In the genomic region with DNA sequence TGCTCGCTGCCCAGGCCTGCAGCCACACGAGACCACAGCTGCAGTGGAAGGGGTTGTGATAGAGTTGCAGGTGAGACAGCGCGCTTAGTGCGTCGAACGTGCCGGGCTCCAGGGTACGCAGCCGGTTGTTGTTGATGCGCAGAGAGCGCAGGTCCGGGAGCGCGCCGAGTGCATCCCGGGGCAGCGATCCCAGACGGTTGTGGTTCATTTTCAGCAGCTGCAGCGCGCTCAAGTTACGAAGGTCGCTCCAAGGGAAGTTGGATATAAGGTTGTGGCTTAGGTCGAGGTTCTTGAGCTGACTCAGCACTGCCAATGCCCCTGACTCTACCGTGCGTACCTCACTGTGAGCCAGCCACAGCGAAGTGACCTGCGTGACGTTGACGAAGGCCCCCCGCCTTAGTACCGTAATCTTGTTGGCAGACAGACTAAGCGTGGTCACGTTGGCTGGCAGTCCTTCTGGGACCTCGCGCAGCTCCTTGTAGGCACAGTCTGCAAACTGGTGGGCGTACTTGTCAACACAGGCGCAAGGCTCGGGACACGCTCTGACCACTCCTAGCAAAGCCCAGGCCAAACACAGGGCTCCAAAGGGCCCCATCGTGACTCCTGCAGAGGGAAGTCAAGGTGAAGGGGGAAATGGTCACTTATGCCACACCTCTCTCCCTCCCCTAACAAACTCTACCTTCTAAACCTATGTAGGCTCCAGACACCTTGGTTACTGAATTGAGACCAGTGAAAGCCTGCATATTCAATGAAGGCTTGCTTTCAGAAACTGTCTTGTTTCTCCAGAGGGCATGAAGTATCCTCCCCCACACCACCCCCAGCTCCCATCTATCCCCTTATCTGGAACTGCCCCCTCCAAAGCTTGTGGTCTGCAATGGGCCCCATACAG, we compare ENCODE assay signal across 9 mouse cellular contexts. TPM values are rescaled to one million over a fixed set of nuclear protein-coding genes. Genes with fewer than 3 reads are reported as not detected.
DNase-seq lines count a peak whose midpoint lies in the region; ATAC-seq lines count a peak whose summit lies in the region.
"Had no signal": no experiment of that assay in that cellular context is flagged by ENCODE, and none has a peak within 500 bp of the region (broad histone marks: within the 10 kb centered on the region; RNA-seq: fewer than 3 reads in every experiment).

No protein-coding gene starts in this region.

- H3K4me2 ChIP-seq in stomach, embryonic 16.5 days (ENCODE audit: low read depth, low read length), result peak overlapping the region; percentile 1; the same call in 1 of the 2 replicates

- peaks cover 98% of the 10 kb centered on the region for H3K27me3 ChIP-seq in limb, embryonic 10.5 days (ENCODE audit: low read depth, poor library complexity, severe bottlenecking)
- peaks cover 88% of the 10 kb centered on the region for H3K27me3 ChIP-seq in stomach, embryonic 16.5 days (ENCODE audit: control insufficient read depth, insufficient read depth, low read length)

- DNase-seq in gastrocnemius, postnatal 14 days, result peak; percentile 64
- no peak for DNase-seq in gastrocnemius, adult 8-10 months (ENCODE audit: low spot score in 2 of 2)
- peak; percentile 52 to 60 for DNase-seq in right cerebral cortex, adult 2 months (ENCODE audit: low spot score in 2 of 2)
- no peak for DNase-seq in right cerebral cortex, postnatal 25 days
- peak; percentile 59 for DNase-seq in limb, embryonic 10.5 days (ENCODE audit: low spot score)
- DNase-seq in lung, postnatal 10 days, result no peak

- 1% methylated on average over 41 of the region's 41 CpGs for WGBS in limb, embryonic 10.5 days
- WGBS in stomach, embryonic 16.5 days, result 2% methylated on average over 41 of the region's 41 CpGs

- H3K27ac ChIP-seq in limb, embryonic 10.5 days, result no peak overlapping the region
- no peak overlapping the region for H3K27ac ChIP-seq in stomach, embryonic 16.5 days (ENCODE audit: low read length)

- H3K9me3 ChIP-seq in limb, embryonic 10.5 days (replicated peaks), result no peaks in the 10 kb centered on the region
- H3K9me3 ChIP-seq in stomach, embryonic 16.5 days (replicated peaks; ENCODE audit: control insufficient read depth, low read length), result no peaks in the 10 kb centered on the region

- H3K9ac ChIP-seq in stomach, embryonic 16.5 days (ENCODE audit: low read length), result no peak overlapping the region

- no peak for ATAC-seq in stomach, embryonic 16.5 days (ENCODE audit: insufficient read depth, low FRiP score)
- ATAC-seq in cerebellum, adult (ENCODE audit: insufficient number of reproducible peaks, low FRiP score, low TSS enrichment), result no peak

- peaks cover 89% of the 10 kb centered on the region for H3K4me1 ChIP-seq in limb, embryonic 10.5 days
- H3K4me1 ChIP-seq in stomach, embryonic 16.5 days (ENCODE audit: control insufficient read depth, insufficient read depth, low read length), result peaks cover 34% of the 10 kb centered on the region

- no peaks in the 10 kb centered on the region for H3K36me3 ChIP-seq in limb, embryonic 10.5 days
- no peaks in the 10 kb centered on the region for H3K36me3 ChIP-seq in stomach, embryonic 16.5 days (ENCODE audit: control insufficient read depth, insufficient read depth, low read length)

- peak overlapping the region; percentile 37 for H3K4me3 ChIP-seq in limb, embryonic 10.5 days
- no peak overlapping the region; the same call in 1 of the 2 replicates for H3K4me3 ChIP-seq in stomach, embryonic 16.5 days (replicated peaks; ENCODE audit: low read length)

- intact Hi-C loops in gastrocnemius, postnatal 14 days (cut with DNase I; ENCODE audit: low total_unique reads), result loop anchor here (5.0 kb wide), 1 partner anchor 162 kb away; no protein-coding TSS in a partner anchor

RNA-seq across cellular contexts. Expression of gene Islr, which starts 4.5 kb away (rescaled TPM):
- total RNA-seq in gastrocnemius, postnatal 14 days (2021), result 10 to 100 TPM; 58.1 to 77.5 TPM
- total RNA-seq in gastrocnemius, adult 8-10 months (2022), result 10 to 100 TPM in 3 of 4 experiments, 1 to 10 TPM in 1; 9.8 to 15.7 (median 13.1) TPM
- 9.5 and 33.2 TPM in 2 replicates for polyA plus RNA-seq in limb, embryonic 10.5 days (2016; fragmentation: Nextera tagmentation; extraction: Ambion mirVana)
- 120 and 128 TPM in 2 replicates for polyA plus RNA-seq in stomach, embryonic 16.5 days (2015; fragmentation: Nextera tagmentation; extraction: Ambion mirVana)

RNA-seq across cellular contexts. Expression of gene Islr2, which starts 4.5 kb away (rescaled TPM):
- total RNA-seq in gastrocnemius, postnatal 14 days (2021), result 1 to 10 TPM; 3.1 to 5.8 TPM
- total RNA-seq in gastrocnemius, adult 8-10 months (2022), result 1 to 10 TPM; 1.4 to 2.9 (median 1.8) TPM
- polyA plus RNA-seq in limb, embryonic 10.5 days (2016; fragmentation: Nextera tagmentation; extraction: Ambion mirVana), result 0.11 TPM in 1 of 2 replicates, not detected in the other
- 1.3 TPM in 2 replicates for polyA plus RNA-seq in stomach, embryonic 16.5 days (2015; fragmentation: Nextera tagmentation; extraction: Ambion mirVana)
- total RNA-seq: liver, adult 2 months had no signal
- polyA plus RNA-seq: liver, adult 2 months had no signal

RNA-seq across cellular contexts. Expression of gene Pml, which starts 50.0 kb away (rescaled TPM):
- 1 to 10 TPM; 5.2 to 7.5 TPM for total RNA-seq in gastrocnemius, postnatal 14 days (2021)
- 1 to 10 TPM; 2.5 to 4.5 (median 3.1) TPM for total RNA-seq in gastrocnemius, adult 8-10 months (2022)
- polyA plus RNA-seq in limb, embryonic 10.5 days (2016; fragmentation: Nextera tagmentation; extraction: Ambion mirVana), result 20.5 and 21.0 TPM in 2 replicates
- 17.9 and 19.0 TPM in 2 replicates for polyA plus RNA-seq in stomach, embryonic 16.5 days (2015; fragmentation: Nextera tagmentation; extraction: Ambion mirVana)

RNA-seq across cellular contexts. Expression of gene Stoml1, which starts 53.3 kb away (rescaled TPM):
- total RNA-seq in gastrocnemius, postnatal 14 days (2021), result 1 to 10 TPM; 7.0 to 8.7 TPM
- total RNA-seq in gastrocnemius, adult 8-10 months (2022), result 10 to 100 TPM in 2 of 4 experiments, 1 to 10 TPM in 2; 8.6 to 10.8 (median 9.8) TPM
- 21.8 and 26.1 TPM in 2 replicates for polyA plus RNA-seq in limb, embryonic 10.5 days (2016; fragmentation: Nextera tagmentation; extraction: Ambion mirVana)
- polyA plus RNA-seq in stomach, embryonic 16.5 days (2015; fragmentation: Nextera tagmentation; extraction: Ambion mirVana), result 23.7 and 26.0 TPM in 2 replicates

Comparison
In these comparisons a context has a peak if more than half of its experiments do, and no peak if none do; other contexts are left out.
1. DNase-seq: peak in gastrocnemius, postnatal 14 days (single experiment), right cerebral cortex, adult 2 months (2 of 2) and limb, embryonic 10.5 days (single experiment); none in gastrocnemius, adult 8-10 months (0 of 2), right cerebral cortex, postnatal 25 days (single experiment) and lung, postnatal 10 days (single experiment).